Mouse (Mus musculus) erythroblast, embryonic 14.5 days (primary cell): ENCODE results near the gene Pcp4l1. TPM values are rescaled to one million over a fixed set of nuclear protein-coding genes. Genes with fewer than 3 reads are reported as not detected.

Experiments used
- H3K27me3 ChIP-seq: 2 replicates; pipeline ENCODE4 v1.6.1; 2012; ENCODE audit warnings: inconsistent platforms; ENCODE audit not compliant: control insufficient read depth
- H3K36me3 ChIP-seq: 2 replicates; pipeline ENCODE4 v1.6.1; 2012; ENCODE audit warnings: mild to moderate bottlenecking, inconsistent platforms; ENCODE audit not compliant: control insufficient read depth
- H3K4me1 ChIP-seq: 2 replicates; pipeline ENCODE4 v1.6.1; 2012; ENCODE audit warnings: inconsistent platforms; ENCODE audit not compliant: control insufficient read depth
- H3K4me3 ChIP-seq: replicated peaks from 2 replicates; pipeline ENCODE3; 2012; ENCODE audit warnings: moderate library complexity, mild to moderate bottlenecking, inconsistent platforms
- H3K9me3 ChIP-seq: 2 replicates; pipeline ENCODE4 v1.6.1; 2012; ENCODE audit warnings: low read length, inconsistent platforms, mixed read lengths; ENCODE audit not compliant: control insufficient read depth
- GATA1 ChIP-seq: IDR thresholded peaks from 2 replicates; pipeline ENCODE4 v1.6.1; 2012; ENCODE audit warnings: low read length, inconsistent platforms, mixed read lengths
- TAL1 ChIP-seq: IDR thresholded peaks from 3 replicates; pipeline ENCODE4 v1.6.1; 2012; ENCODE audit warnings: low read length, inconsistent platforms, mixed read lengths
- polyA plus RNA-seq: library from polyadenylated mRNA; stranded (reverse); fragments of >175 nt; gene quantifications from 2 replicates; pipeline ENCODE4 v1.2.3, GENCODE M21; 2012

The Pcp4l1 gene
- polyA plus RNA-seq, 1 experiment = not detected

DNA sequence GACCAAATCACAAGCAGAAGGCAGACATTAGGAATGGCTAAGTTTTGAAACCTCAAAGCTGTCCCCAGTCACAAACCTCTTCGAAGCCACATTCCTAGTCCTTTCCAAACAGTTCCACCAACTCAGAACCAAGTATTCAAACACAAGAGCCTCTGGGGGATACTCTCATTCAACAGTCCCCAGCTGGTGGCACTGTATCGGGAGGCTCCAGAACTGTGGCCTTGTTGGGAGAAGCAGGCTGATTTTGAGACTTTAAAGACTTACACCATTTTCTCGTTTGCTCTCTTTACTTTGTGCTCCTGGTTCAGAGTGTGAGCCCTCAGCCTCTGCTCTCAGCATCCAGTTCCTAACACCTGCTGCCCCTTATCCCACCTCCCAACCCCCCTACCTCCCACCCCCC is 13.0 kb downstream of the Pcp4l1 start:
- Histone ChIP-seq H3K27me3 (peaks cover 10% of the 10 kb centered on the region), H3K4me1 (no peaks in the 10 kb centered on the region), H3K36me3 (no peaks in the 10 kb centered on the region), H3K9me3 (no peaks in the 10 kb centered on the region), H3K4me3 (no peak overlapping the region)
- TF ChIP-seq TAL1 (no peak), GATA1 (no peak)

DNA sequence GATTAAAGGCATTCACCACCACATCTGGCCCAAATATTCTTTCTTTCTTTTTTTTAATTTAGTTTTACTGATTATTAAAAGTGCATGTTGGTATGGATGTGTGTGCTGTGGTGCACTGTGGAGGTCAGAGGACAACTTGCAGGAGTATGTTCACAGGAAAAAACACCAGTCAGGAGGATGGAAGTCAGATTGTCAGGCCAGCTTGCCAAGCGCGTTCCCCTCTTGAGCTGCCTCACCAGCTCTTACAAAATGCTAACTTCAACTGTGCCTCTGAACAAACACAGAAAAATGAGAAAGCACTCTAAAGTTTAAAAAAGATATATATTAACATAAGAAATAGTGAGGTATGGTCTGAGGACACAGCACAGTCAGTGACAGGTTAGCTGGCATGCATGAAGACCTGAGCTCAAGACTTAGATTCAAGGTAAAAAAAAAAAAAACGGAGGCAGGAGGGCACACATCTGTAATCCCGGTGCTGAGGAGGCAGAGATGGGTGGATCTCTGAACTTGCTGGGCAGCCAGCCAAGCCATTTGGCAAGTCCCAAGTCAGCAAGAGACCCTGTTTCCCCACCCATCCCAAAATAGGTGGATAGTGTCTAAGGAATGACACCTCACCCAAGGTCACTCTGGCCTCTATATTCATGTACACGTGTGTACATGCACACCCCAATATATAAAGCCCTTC is 16.4 kb downstream of the Pcp4l1 start:
- no peaks in the 10 kb centered on the region for H3K36me3 ChIP-seq
- no peak overlapping the region for H3K4me3 ChIP-seq
- TF ChIP-seq TAL1 = no peak
- TF ChIP-seq GATA1 = no peak
- H3K4me1 ChIP-seq = no peaks in the 10 kb centered on the region
- peaks cover 2% of the 10 kb centered on the region; the same call in 1 of the 2 replicates for H3K27me3 ChIP-seq
- no peaks in the 10 kb centered on the region for H3K9me3 ChIP-seq

DNA sequence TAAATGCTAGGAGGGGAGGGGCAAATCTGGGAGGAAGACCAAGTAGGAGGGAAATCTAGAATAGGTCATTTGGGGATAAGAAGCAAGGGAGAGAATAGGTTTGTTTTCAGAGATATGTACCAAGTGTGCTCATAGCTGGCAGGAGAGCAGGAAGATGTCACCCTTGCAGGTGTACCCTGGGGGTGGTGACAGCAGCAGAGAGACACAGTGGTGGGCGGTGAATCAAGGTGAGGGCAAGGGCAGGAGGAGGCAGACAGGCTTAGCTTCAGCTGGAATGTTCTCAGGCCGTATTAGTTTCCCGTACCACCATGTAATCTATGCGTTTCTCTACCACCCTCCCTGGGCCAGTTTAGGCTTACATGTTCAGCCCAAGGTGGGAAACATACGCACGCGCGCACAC is 23.3 kb downstream of the Pcp4l1 start:
- Histone ChIP-seq H3K9me3 (no peaks in the 10 kb centered on the region), H3K4me3 (no peak overlapping the region), H3K36me3 (no peaks in the 10 kb centered on the region), H3K4me1 (no peaks in the 10 kb centered on the region), H3K27me3 (peaks cover 13% of the 10 kb centered on the region)
- no peak for TF ChIP-seq GATA1

DNA sequence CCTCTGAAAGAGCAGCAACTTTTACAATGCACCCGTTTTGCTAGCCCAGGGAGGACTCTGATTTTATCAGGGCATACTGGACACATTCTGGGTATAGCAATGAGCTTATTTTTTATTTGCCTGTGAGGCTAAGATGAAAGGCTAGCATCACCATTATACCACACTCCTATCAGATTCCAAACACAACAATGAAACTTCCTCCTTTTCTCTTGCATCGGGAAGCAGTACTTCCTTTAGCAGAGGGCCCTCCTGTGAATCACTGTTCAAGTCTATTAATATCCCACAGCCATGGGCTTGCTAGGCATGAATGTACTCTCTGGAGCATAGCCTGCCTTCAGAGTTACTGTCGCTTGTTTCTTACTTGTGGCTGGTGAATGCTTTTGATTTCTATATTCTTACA is 24.9 kb downstream of the Pcp4l1 start:
- peaks cover 11% of the 10 kb centered on the region for H3K27me3 ChIP-seq
- no peak overlapping the region for H3K4me3 ChIP-seq
- no peaks in the 10 kb centered on the region for H3K4me1 ChIP-seq
- no peaks in the 10 kb centered on the region for H3K36me3 ChIP-seq
- H3K9me3 ChIP-seq = no peaks in the 10 kb centered on the region
- no peak for TF ChIP-seq GATA1
- no peak for TF ChIP-seq TAL1

DNA sequence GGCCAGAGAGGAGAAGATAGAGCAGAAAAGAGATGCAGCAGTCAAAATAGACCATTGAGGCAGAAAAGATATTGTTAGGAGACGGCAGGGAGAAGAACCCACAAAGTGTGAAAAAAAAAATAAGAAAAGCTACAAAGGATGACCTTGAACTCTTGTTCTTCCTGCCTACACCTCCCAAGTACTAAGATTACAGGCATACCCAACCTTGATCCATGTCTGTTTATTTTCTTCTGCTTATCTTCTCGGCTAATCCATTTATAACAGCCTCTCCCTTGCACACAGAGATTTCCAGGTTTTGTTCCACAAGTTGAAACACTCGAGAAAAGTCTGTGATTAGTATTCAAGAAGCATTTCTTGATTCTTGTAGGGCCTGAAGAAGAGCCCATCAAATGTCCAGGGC is 26.2 kb downstream of the Pcp4l1 start:
- TF ChIP-seq GATA1 (no peak), TAL1 (no peak)
- Histone ChIP-seq H3K27me3 (peaks cover 15% of the 10 kb centered on the region), H3K9me3 (no peaks in the 10 kb centered on the region), H3K4me3 (no peak overlapping the region), H3K4me1 (no peaks in the 10 kb centered on the region), H3K36me3 (no peaks in the 10 kb centered on the region)

DNA sequence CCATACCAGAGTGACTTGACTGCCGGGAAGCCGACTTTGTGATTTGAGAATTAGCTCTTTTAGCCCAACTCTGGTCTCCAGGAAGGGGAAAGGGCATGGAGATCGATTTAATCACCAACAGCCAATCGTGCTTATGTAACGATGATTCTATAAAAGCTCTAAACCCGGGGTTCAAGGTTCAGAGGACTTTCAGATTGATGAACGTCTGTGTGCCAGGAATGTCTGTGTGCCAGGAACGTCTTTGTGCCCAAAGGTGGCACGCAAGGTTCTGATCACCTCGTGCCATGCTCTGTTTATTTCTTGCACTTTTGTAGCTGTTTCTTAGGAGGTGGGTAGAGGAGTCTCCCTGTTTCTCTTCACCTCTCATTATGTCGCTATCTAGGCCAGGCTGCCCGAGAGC is 27.2 kb downstream of the Pcp4l1 start:
- Histone ChIP-seq H3K36me3 (no peaks in the 10 kb centered on the region), H3K4me3 (no peak overlapping the region), H3K9me3 (no peaks in the 10 kb centered on the region), H3K27me3 (peaks cover 15% of the 10 kb centered on the region), H3K4me1 (no peaks in the 10 kb centered on the region)
- TF ChIP-seq TAL1 (no peak), GATA1 (no peak)

DNA sequence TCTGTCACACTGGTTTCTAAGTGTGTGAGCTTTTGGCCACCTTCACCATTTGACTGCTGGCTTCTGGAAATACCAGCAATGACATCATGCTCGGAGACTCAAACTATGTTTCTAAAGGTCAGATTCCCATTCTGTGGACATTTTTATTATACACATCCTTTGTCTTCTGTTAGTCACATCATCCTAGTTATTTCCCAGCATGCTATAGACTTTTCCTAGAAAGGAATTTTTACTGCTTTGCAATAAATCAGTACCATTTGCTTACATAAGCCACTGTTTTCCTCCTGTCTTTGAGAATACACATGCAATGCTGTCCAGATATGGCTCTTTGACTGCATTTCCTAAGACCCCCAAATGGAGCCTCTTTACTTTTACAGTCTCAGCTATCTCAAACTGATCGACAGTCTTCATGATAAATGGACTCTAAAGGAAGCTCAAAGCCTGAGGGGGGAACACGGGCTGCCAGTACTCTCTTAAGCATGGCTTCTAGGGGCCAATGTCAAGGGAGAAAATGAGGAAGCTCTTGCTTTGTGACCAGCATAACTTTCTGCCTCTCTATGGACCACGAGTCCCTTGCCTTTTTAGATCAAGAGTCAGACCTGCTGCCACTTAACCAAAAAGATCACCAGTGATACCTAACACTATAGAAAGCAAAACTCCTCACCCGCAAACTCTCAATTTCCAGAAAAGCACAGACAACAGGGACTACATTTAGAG is 30.3 kb downstream of the Pcp4l1 start:
- Histone ChIP-seq H3K36me3 (no peaks in the 10 kb centered on the region), H3K4me1 (no peaks in the 10 kb centered on the region), H3K4me3 (no peak overlapping the region), H3K9me3 (no peaks in the 10 kb centered on the region), H3K27me3 (peaks cover 18% of the 10 kb centered on the region)
- TF ChIP-seq GATA1 (no peak), TAL1 (no peak)

DNA sequence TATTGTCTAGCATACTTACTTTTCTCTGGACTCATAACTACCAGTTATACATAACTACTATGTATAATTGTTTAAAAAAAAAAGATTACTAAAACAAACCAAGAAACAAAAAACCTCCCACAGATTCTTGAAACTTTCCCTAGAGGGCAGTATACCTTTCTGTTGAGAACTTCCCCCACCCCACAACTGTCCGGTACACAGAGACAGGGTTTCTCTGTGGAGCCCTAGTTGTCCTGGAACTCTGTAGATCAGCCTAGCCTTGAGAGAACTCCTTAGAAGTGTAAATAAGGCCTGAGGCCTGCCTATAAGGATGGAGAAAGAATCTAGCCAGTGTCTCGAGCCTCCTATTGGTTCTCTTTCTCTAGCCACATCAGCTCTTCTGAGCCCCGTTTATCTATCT is 31.8 kb downstream of the Pcp4l1 start:
- Histone ChIP-seq H3K9me3 (no peaks in the 10 kb centered on the region), H3K4me1 (peaks cover 6% of the 10 kb centered on the region), H3K27me3 (peaks cover 33% of the 10 kb centered on the region), H3K36me3 (no peaks in the 10 kb centered on the region), H3K4me3 (no peak overlapping the region)
- no peak for TF ChIP-seq GATA1
- no peak for TF ChIP-seq TAL1

DNA sequence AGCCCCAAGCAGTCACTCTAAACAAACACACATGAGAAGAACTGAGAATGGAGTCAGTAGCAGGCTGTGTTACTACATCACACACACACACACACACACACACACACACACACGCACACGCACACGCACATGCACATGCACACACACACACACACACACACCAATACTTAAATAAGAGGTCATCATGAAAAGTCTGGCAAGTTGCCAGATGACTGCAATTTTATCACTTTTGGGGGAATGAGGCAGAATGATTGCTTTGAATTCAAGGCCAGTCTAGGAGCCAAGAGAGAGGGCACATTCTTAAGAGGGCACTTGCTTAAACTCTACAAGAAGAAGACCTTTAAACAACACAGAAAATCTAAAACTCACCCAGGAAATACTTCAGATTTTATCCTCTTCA is 33.5 kb downstream of the Pcp4l1 start:
- peaks cover 6% of the 10 kb centered on the region for H3K4me1 ChIP-seq
- H3K4me3 ChIP-seq = no peak overlapping the region
- TF ChIP-seq GATA1 = no peak
- no peak for TF ChIP-seq TAL1
- peaks cover 44% of the 10 kb centered on the region for H3K27me3 ChIP-seq
- H3K36me3 ChIP-seq = no peaks in the 10 kb centered on the region
- H3K9me3 ChIP-seq = no peaks in the 10 kb centered on the region
